Mouse (Mus musculus): ENCODE measurements at regions not wholly inside any gene's neighbourhood (a gene's known extent, or its start where the extent isn't known, plus 50 kb on each side); places are given as distances from the start of the nearest gene placed in this dataset.

- H3K36me3 ChIP-seq (ENCODE audit: control insufficient read depth, insufficient read depth, low read length) = no peaks in the 10 kb centered on the region
- H3K4me3 ChIP-seq (ENCODE audit: low read length) = no peak overlapping the region
- no peak for ATAC-seq (ENCODE audit: low FRiP score, low TSS enrichment)
- no peaks in the 10 kb centered on the region for H3K4me1 ChIP-seq (ENCODE audit: control insufficient read depth, insufficient read depth, low read length)
- H3K9me3 ChIP-seq (ENCODE audit: control insufficient read depth, low read length) = no peaks in the 10 kb centered on the region; the same call in 1 of the 2 replicates
- WGBS = 53% methylated on average over 8 of the region's 8 CpGs
- no peak overlapping the region for H3K9ac ChIP-seq (ENCODE audit: low read depth, low read length)
- no peak overlapping the region for H3K27ac ChIP-seq (ENCODE audit: low read depth, low read length)
- H3K4me2 ChIP-seq (replicated peaks; ENCODE audit: low read depth, low read length) = no peak overlapping the region
- no peaks in the 10 kb centered on the region for H3K27me3 ChIP-seq (ENCODE audit: control insufficient read depth, insufficient read depth, low read length)
Measured at GRCm38 (mm10) chr4:135027136-135027535, 93.3 kb upstream of the Runx3 start.

- Histone ChIP-seq H3K4me1 (ENCODE audit: control insufficient read depth, insufficient read depth, low read length) (no peaks in the 10 kb centered on the region), H3K9me3 (ENCODE audit: control insufficient read depth, low read length) (no peaks in the 10 kb centered on the region), H3K27me3 (ENCODE audit: control insufficient read depth, insufficient read depth, low read length) (no peaks in the 10 kb centered on the region), H3K4me3 (ENCODE audit: low read length) (no peak overlapping the region), H3K9ac (ENCODE audit: low read depth, low read length) (no peak overlapping the region), H3K27ac (ENCODE audit: low read depth, low read length) (no peak overlapping the region), H3K4me2 (replicated peaks; ENCODE audit: low read depth, low read length) (no peak overlapping the region), H3K36me3 (ENCODE audit: control insufficient read depth, insufficient read depth, low read length) (no peaks in the 10 kb centered on the region)
- 100% methylated on average over 2 of the region's 2 CpGs for WGBS
- ATAC-seq (ENCODE audit: low FRiP score, low TSS enrichment) = no peak
Measured at GRCm38 (mm10) chr4:135029723-135030122, 90.7 kb upstream of the Runx3 start.

GRCm38 (mm10) chr4:135032461-135032860 is 88.0 kb upstream of the Runx3 start:
- Histone ChIP-seq H3K27me3 (ENCODE audit: control insufficient read depth, insufficient read depth, low read length) (no peaks in the 10 kb centered on the region), H3K4me3 (ENCODE audit: low read length) (no peak overlapping the region), H3K4me1 (ENCODE audit: control insufficient read depth, insufficient read depth, low read length) (no peaks in the 10 kb centered on the region), H3K9me3 (ENCODE audit: control insufficient read depth, low read length) (no peaks in the 10 kb centered on the region), H3K4me2 (replicated peaks; ENCODE audit: low read depth, low read length) (no peak overlapping the region), H3K27ac (ENCODE audit: low read depth, low read length) (no peak overlapping the region), H3K9ac (ENCODE audit: low read depth, low read length) (no peak overlapping the region), H3K36me3 (ENCODE audit: control insufficient read depth, insufficient read depth, low read length) (no peaks in the 10 kb centered on the region)
- no peak for ATAC-seq (ENCODE audit: low FRiP score, low TSS enrichment)
- WGBS = 36% methylated on average over 9 of the region's 9 CpGs

- Histone ChIP-seq H3K9ac (ENCODE audit: low read depth, low read length) (no peak overlapping the region), H3K27ac (ENCODE audit: low read depth, low read length) (no peak overlapping the region), H3K4me3 (ENCODE audit: low read length) (no peak overlapping the region), H3K36me3 (ENCODE audit: control insufficient read depth, insufficient read depth, low read length) (no peaks in the 10 kb centered on the region), H3K4me2 (replicated peaks; ENCODE audit: low read depth, low read length) (no peak overlapping the region), H3K9me3 (ENCODE audit: control insufficient read depth, low read length) (no peaks in the 10 kb centered on the region), H3K27me3 (ENCODE audit: control insufficient read depth, insufficient read depth, low read length) (no peaks in the 10 kb centered on the region), H3K4me1 (ENCODE audit: control insufficient read depth, insufficient read depth, low read length) (no peaks in the 10 kb centered on the region)
- 68% methylated on average over 7 of the region's 8 CpGs for WGBS
- no peak for ATAC-seq (ENCODE audit: low FRiP score, low TSS enrichment)
Measured at GRCm38 (mm10) chr4:135033302-135033701, 87.2 kb upstream of the Runx3 start.

GRCm38 (mm10) chr4:135034406-135034805 is 86.0 kb upstream of the Runx3 start:
- Histone ChIP-seq H3K9ac (ENCODE audit: low read depth, low read length) (no peak overlapping the region), H3K36me3 (ENCODE audit: control insufficient read depth, insufficient read depth, low read length) (no peaks in the 10 kb centered on the region), H3K4me1 (ENCODE audit: control insufficient read depth, insufficient read depth, low read length) (no peaks in the 10 kb centered on the region), H3K9me3 (ENCODE audit: control insufficient read depth, low read length) (no peaks in the 10 kb centered on the region), H3K27ac (ENCODE audit: low read depth, low read length) (no peak overlapping the region), H3K4me2 (replicated peaks; ENCODE audit: low read depth, low read length) (no peak overlapping the region), H3K27me3 (ENCODE audit: control insufficient read depth, insufficient read depth, low read length) (no peaks in the 10 kb centered on the region), H3K4me3 (ENCODE audit: low read length) (no peak overlapping the region)
- no peak for ATAC-seq (ENCODE audit: low FRiP score, low TSS enrichment)
- WGBS = 33% methylated on average over 7 of the region's 7 CpGs

GRCm38 (mm10) chr4:135036764-135037163 is 83.7 kb upstream of the Runx3 start:
- ATAC-seq (ENCODE audit: low FRiP score, low TSS enrichment) = no peak

GRCm38 (mm10) chr4:135039234-135039633 is 81.2 kb upstream of the Runx3 start:
- H3K4me3 ChIP-seq (ENCODE audit: low read length) = no peak overlapping the region
- no peaks in the 10 kb centered on the region for H3K4me1 ChIP-seq (ENCODE audit: control insufficient read depth, insufficient read depth, low read length)
- no peak for ATAC-seq (ENCODE audit: low FRiP score, low TSS enrichment)
- no peak overlapping the region for H3K27ac ChIP-seq (ENCODE audit: low read depth, low read length)
- H3K9me3 ChIP-seq (ENCODE audit: control insufficient read depth, low read length) = no peaks in the 10 kb centered on the region
- H3K36me3 ChIP-seq (ENCODE audit: control insufficient read depth, insufficient read depth, low read length) = no peaks in the 10 kb centered on the region
- H3K27me3 ChIP-seq (ENCODE audit: control insufficient read depth, insufficient read depth, low read length) = no peaks in the 10 kb centered on the region
- no peak overlapping the region for H3K9ac ChIP-seq (ENCODE audit: low read depth, low read length)
- 85% methylated on average over 2 of the region's 2 CpGs for WGBS
- H3K4me2 ChIP-seq (replicated peaks; ENCODE audit: low read depth, low read length) = no peak overlapping the region

More at GRCm38 (mm10) chr4:135036764-135037163, 83.7 kb upstream of the Runx3 start:
- Histone ChIP-seq H3K27ac (ENCODE audit: low read depth, low read length) (no peak overlapping the region), H3K36me3 (ENCODE audit: control insufficient read depth, insufficient read depth, low read length) (no peaks in the 10 kb centered on the region), H3K27me3 (ENCODE audit: control insufficient read depth, insufficient read depth, low read length) (no peaks in the 10 kb centered on the region), H3K4me2 (replicated peaks; ENCODE audit: low read depth, low read length) (no peak overlapping the region), H3K4me3 (ENCODE audit: low read length) (no peak overlapping the region), H3K4me1 (ENCODE audit: control insufficient read depth, insufficient read depth, low read length) (no peaks in the 10 kb centered on the region), H3K9me3 (ENCODE audit: control insufficient read depth, low read length) (no peaks in the 10 kb centered on the region), H3K9ac (ENCODE audit: low read depth, low read length) (no peak overlapping the region)
- 92% methylated on average over 3 of the region's 3 CpGs for whole genome bisulfite sequencing

- Histone ChIP-seq H3K27ac (ENCODE audit: low read depth, low read length) (no peak overlapping the region), H3K4me3 (ENCODE audit: low read length) (no peak overlapping the region)
- 42% methylated on average over 8 of the region's 8 CpGs for WGBS
Measured at GRCm38 (mm10) chr4:135041921-135042320, 78.5 kb upstream of the Runx3 start.

GRCm38 (mm10) chr4:135042501-135042900 is 78.0 kb upstream of the Runx3 start:
- 91% methylated on average over 1 of the region's 1 CpGs for WGBS
- no peak overlapping the region for H3K27ac ChIP-seq (ENCODE audit: low read depth, low read length)
- H3K4me1 ChIP-seq (ENCODE audit: control insufficient read depth, insufficient read depth, low read length) = no peaks in the 10 kb centered on the region
- no peak overlapping the region for H3K9ac ChIP-seq (ENCODE audit: low read depth, low read length)
- no peak overlapping the region for H3K4me3 ChIP-seq (ENCODE audit: low read length)
- no peaks in the 10 kb centered on the region for H3K27me3 ChIP-seq (ENCODE audit: control insufficient read depth, insufficient read depth, low read length)
- no peak for ATAC-seq (ENCODE audit: low FRiP score, low TSS enrichment)
- no peaks in the 10 kb centered on the region for H3K9me3 ChIP-seq (ENCODE audit: control insufficient read depth, low read length)
- H3K36me3 ChIP-seq (ENCODE audit: control insufficient read depth, insufficient read depth, low read length) = no peaks in the 10 kb centered on the region
- H3K4me2 ChIP-seq (replicated peaks; ENCODE audit: low read depth, low read length) = no peak overlapping the region

More at GRCm38 (mm10) chr4:135041921-135042320, 78.5 kb upstream of the Runx3 start:
- H3K36me3 ChIP-seq (ENCODE audit: control insufficient read depth, insufficient read depth, low read length) = no peaks in the 10 kb centered on the region
- H3K27me3 ChIP-seq (ENCODE audit: control insufficient read depth, insufficient read depth, low read length) = no peaks in the 10 kb centered on the region
- no peaks in the 10 kb centered on the region for H3K4me1 ChIP-seq (ENCODE audit: control insufficient read depth, insufficient read depth, low read length)
- H3K9me3 ChIP-seq (ENCODE audit: control insufficient read depth, low read length) = no peaks in the 10 kb centered on the region
- no peak overlapping the region for H3K9ac ChIP-seq (ENCODE audit: low read depth, low read length)
- no peak for ATAC-seq (ENCODE audit: low FRiP score, low TSS enrichment)
- H3K4me2 ChIP-seq (replicated peaks; ENCODE audit: low read depth, low read length) = no peak overlapping the region
